In genomic region chr16:45684815-45685214, GRCm38 (mm10) we compare ENCODE assay signal across 9 mouse cellular contexts. TPM values are rescaled to one million over a fixed set of nuclear protein-coding genes. Genes with fewer than 3 reads are reported as not detected.
A peak's percentile ranks its signal among the peaks of the same experiment; 100 is the strongest.
DNase-seq lines count a peak whose midpoint lies in the region; ATAC-seq and TF ChIP-seq lines count a peak whose summit lies in the region.
"Had no signal": no experiment of that assay in that cellular context is flagged by ENCODE, and none has a peak within 500 bp of the region (broad histone marks: within the 10 kb centered on the region; RNA-seq: fewer than 3 reads in every experiment).

No protein-coding gene starts in this region.

- 14% methylated on average over 8 of the region's 8 CpGs for WGBS in heart, embryonic 12.5 days
- WGBS in bone marrow, adult 2 months, result 11% methylated on average over 8 of the region's 8 CpGs
- 14% methylated on average over 8 of the region's 8 CpGs for whole genome bisulfite sequencing in lung, embryonic 14.5 days

- H3K4me2 ChIP-seq in heart, embryonic 12.5 days, result no peak overlapping the region
- no peak overlapping the region for H3K4me2 ChIP-seq in lung, embryonic 14.5 days

- peak; percentile 77 for TF ChIP-seq CTCF in bone marrow, adult 2 months (IDR thresholded peaks at IDR 0.05; ENCODE audit: control insufficient read depth, insufficient read depth, low read length)
- peak; percentile 84 for TF ChIP-seq CTCF in lung, embryonic 14.5 days (IDR thresholded peaks at IDR 0.05; ENCODE audit: low read depth)

- no peaks in the 10 kb centered on the region for H3K36me3 ChIP-seq in heart, embryonic 12.5 days
- no peaks in the 10 kb centered on the region for H3K36me3 ChIP-seq in lung, embryonic 14.5 days (ENCODE audit: insufficient read depth)

- no peak overlapping the region for H3K27ac ChIP-seq in heart, embryonic 12.5 days (ENCODE audit: poor library complexity, severe bottlenecking)
- H3K27ac ChIP-seq in bone marrow, adult 2 months (ENCODE audit: control insufficient read depth, insufficient read depth, low read depth, low read length, poor library complexity), result no peak overlapping the region
- no peak overlapping the region for H3K27ac ChIP-seq in lung, embryonic 14.5 days (ENCODE audit: low read depth)
- H3K27ac ChIP-seq: macrophage had no signal

- H3K4me3 ChIP-seq in heart, embryonic 12.5 days, result no peak overlapping the region
- H3K4me3 ChIP-seq in bone marrow, adult 2 months (replicated peaks; ENCODE audit: control insufficient read depth, low read depth, low read length), result no peak overlapping the region
- no peak overlapping the region for H3K4me3 ChIP-seq in lung, embryonic 14.5 days (ENCODE audit: low read depth, low read length)

- no peak for TF ChIP-seq POLR2A in bone marrow, adult 2 months (IDR thresholded peaks at IDR 0.05; ENCODE audit: borderline replicate concordance, control insufficient read depth, low read depth, low read length)

- no peaks in the 10 kb centered on the region for H3K4me1 ChIP-seq in heart, embryonic 12.5 days (replicated peaks)
- no peaks in the 10 kb centered on the region for H3K4me1 ChIP-seq in bone marrow, adult 2 months (ENCODE audit: control insufficient read depth, insufficient read depth, low read length)
- H3K4me1 ChIP-seq in lung, embryonic 14.5 days (ENCODE audit: insufficient read depth), result no peaks in the 10 kb centered on the region

- no peak for ATAC-seq in heart, embryonic 12.5 days (ENCODE audit: insufficient number of reproducible peaks, low FRiP score)
- ATAC-seq in lung, embryonic 14.5 days (ENCODE audit: insufficient read depth), result peak; percentile 44; the same call in 1 of the 2 replicates

- no peaks in the 10 kb centered on the region for H3K27me3 ChIP-seq in heart, embryonic 12.5 days (replicated peaks)
- H3K27me3 ChIP-seq in lung, embryonic 14.5 days (ENCODE audit: insufficient read depth, low read length), result no peaks in the 10 kb centered on the region

- DNase-seq in heart, adult 18-20 months, result peak; percentile 24 to 82
- peak; percentile 65 for DNase-seq in CD4-positive, CD25-positive, alpha-beta regulatory T cell, adult 2 months (ENCODE audit: low read depth, low spot score)
- peak; percentile 23 for DNase-seq in fibroblast of lung, adult 2 months (ENCODE audit: low read depth)
- DNase-seq in kidney, adult 9 months, result peak; percentile 70
- DNase-seq in lung, embryonic 14.5 days, result peak; percentile 91
- DNase-seq in right cerebral cortex, postnatal 4 days, result peak; percentile 75

- no peaks in the 10 kb centered on the region for H3K9me3 ChIP-seq in heart, embryonic 12.5 days (replicated peaks)
- H3K9me3 ChIP-seq in lung, embryonic 14.5 days (ENCODE audit: low read depth, low read length), result no peaks in the 10 kb centered on the region

- no peak overlapping the region for H3K9ac ChIP-seq in heart, embryonic 12.5 days
- H3K9ac ChIP-seq in lung, embryonic 14.5 days, result no peak overlapping the region

RNA-seq across cellular contexts. Expression of gene Tmprss7, which starts 8.6 kb away (rescaled TPM):
- total RNA-seq in heart, adult 18-20 months (2021), result not detected
- polyA plus RNA-seq in heart, embryonic 12.5 days (2016; fragmentation: Nextera tagmentation; extraction: Ambion mirVana), result not detected in 2 replicates
- polyA plus RNA-seq in bone marrow, adult 2 months (2011; ENCODE audit: insufficient read depth, insufficient read length, low replicate concordance, missing spikeins), result 0.50 and 2.5 TPM in 2 replicates
- 0.11 TPM in 1 of 2 replicates, not detected in the other for polyA plus RNA-seq in lung, embryonic 14.5 days (2014; fragmentation: Nextera tagmentation; extraction: Ambion mirVana)
- polyA plus RNA-seq: macrophage had no signal

RNA-seq across cellular contexts. Expression of gene BC016579, which starts 30.9 kb away (rescaled TPM):
- total RNA-seq in heart, adult 18-20 months (2021), result not detected
- polyA plus RNA-seq in heart, embryonic 12.5 days (2016; fragmentation: Nextera tagmentation; extraction: Ambion mirVana), result 0.26 and 0.31 TPM in 2 replicates
- polyA plus RNA-seq in bone marrow, adult 2 months (2011; ENCODE audit: insufficient read depth, insufficient read length, low replicate concordance, missing spikeins), result 1.1 and 1.4 TPM in 2 replicates
- polyA plus RNA-seq in lung, embryonic 14.5 days (2014; fragmentation: Nextera tagmentation; extraction: Ambion mirVana), result 0.18 and 0.68 TPM in 2 replicates
- polyA plus RNA-seq: macrophage had no signal

RNA-seq across cellular contexts. Expression of gene Tagln3, which starts 39.6 kb away (rescaled TPM):
- total RNA-seq in heart, adult 18-20 months (2021), result under 1 TPM; 0.39 to 0.57 TPM
- 10.0 and 10.2 TPM in 2 replicates for polyA plus RNA-seq in heart, embryonic 12.5 days (2016; fragmentation: Nextera tagmentation; extraction: Ambion mirVana)
- 1.1 and 5.7 TPM in 2 replicates for polyA plus RNA-seq in bone marrow, adult 2 months (2011; ENCODE audit: insufficient read depth, insufficient read length, low replicate concordance, missing spikeins)
- 5.1 and 5.2 TPM in 2 replicates for polyA plus RNA-seq in lung, embryonic 14.5 days (2014; fragmentation: Nextera tagmentation; extraction: Ambion mirVana)

RNA-seq across cellular contexts. Expression of gene Abhd10, which starts 57.9 kb away (rescaled TPM):
- total RNA-seq in heart, adult 18-20 months (2021), result 10 to 100 TPM; 17.9 to 18.8 TPM
- polyA plus RNA-seq in heart, embryonic 12.5 days (2016; fragmentation: Nextera tagmentation; extraction: Ambion mirVana), result 29.1 and 31.1 TPM in 2 replicates
- polyA plus RNA-seq in bone marrow, adult 2 months (2011; ENCODE audit: insufficient read depth, insufficient read length, low replicate concordance, missing spikeins), result 9.1 and 13.8 TPM in 2 replicates
- polyA plus RNA-seq in lung, embryonic 14.5 days (2014; fragmentation: Nextera tagmentation; extraction: Ambion mirVana), result 35.6 and 39.6 TPM in 2 replicates

Comparison
In these comparisons a context has a peak if more than half of its experiments do, and no peak if none do; other contexts are left out.
1. DNase-seq: peak in every context shown above with its lines; median percentile 91 in lung, embryonic 14.5 days; 75 in right cerebral cortex, postnatal 4 days; 70 in kidney, adult 9 months; 65 in CD4-positive, CD25-positive, alpha-beta regulatory T cell, adult 2 months; 53 in heart, adult 18-20 months; 23 in fibroblast of lung, adult 2 months.